Mouse (Mus musculus): ENCODE measurements around the gene Kank1. TPM values are rescaled to one million over a fixed set of nuclear protein-coding genes. Genes with fewer than 3 reads are reported as not detected.

Kank1 gene
- polyA plus RNA-seq, 1 experiment from 2014 or later: 20.4 TPM

DNA sequence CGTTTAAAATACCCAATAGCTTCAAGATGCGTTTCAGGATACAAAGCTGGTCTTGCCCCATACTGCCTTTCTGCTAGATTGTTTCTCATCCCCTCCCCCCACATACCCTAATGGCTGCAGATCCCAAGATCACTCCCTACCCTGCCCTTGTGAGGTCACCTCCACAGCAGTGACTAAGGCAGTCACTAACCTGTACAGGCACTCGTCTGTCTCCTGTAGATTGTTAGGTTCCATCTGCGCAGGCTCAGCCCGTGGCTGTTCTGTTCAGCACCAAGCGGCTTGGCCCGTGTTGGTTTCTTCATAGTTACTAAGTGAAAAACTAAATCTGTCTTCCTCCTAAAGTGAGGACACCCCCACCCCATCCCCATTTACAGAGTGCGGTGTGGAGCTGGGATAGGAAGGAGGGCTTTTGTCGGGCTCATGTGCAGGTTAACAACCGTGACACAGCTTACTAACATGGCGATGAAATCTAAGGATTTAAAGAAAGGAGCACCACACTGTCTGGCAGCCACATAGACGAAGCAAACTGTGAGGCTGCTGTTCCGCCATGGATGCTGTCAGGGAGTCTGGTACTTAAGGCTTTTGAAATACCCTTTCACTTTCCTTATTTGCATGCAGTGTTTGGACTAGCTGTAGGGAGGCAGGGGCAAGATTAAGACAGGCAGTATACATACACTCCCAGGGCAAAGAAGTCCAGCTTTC, 163.6 kb downstream of the Kank1 start:
- no peak overlapping the region for H3K9ac ChIP-seq
- peaks cover 34% of the 10 kb centered on the region for H3K4me1 ChIP-seq
- no peaks in the 10 kb centered on the region for H3K9me3 ChIP-seq (replicated peaks)
- H3K4me3 ChIP-seq: no peak overlapping the region
- peak overlapping the region; percentile 75 for H3K27ac ChIP-seq
- WGBS: 24% methylated on average over 13 of the region's 13 CpGs
- peak; percentile 84 for ATAC-seq (ENCODE audit: low FRiP score)
- H3K36me3 ChIP-seq: no peaks in the 10 kb centered on the region
- H3K27me3 ChIP-seq: no peaks in the 10 kb centered on the region
- peak overlapping the region; percentile 32 for H3K4me2 ChIP-seq (replicated peaks)

DNA sequence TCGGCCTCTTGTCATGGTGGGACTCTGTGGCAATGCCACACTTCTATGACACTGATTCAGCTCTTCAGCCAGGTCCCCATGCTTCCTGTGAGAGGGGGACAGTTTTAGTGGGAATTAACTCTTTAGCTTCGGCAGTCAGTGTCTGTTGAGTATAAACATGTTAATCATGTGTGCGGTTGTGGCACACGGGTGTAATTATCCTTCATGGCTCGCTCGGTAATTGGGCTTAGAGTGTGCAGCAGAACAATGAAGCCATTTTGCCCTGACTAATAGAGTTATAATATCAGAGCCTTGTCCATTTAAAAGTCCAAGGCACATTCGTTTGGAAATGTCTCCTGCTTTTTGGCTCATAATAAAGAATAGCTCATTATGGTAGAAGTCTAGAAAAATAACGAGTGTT, 164.7 kb downstream of the Kank1 start:
- no peaks in the 10 kb centered on the region for H3K36me3 ChIP-seq
- ATAC-seq (ENCODE audit: low FRiP score): no peak
- no peak overlapping the region for H3K4me3 ChIP-seq
- peaks cover 38% of the 10 kb centered on the region for H3K4me1 ChIP-seq
- H3K27ac ChIP-seq: no peak overlapping the region
- no peak overlapping the region for H3K9ac ChIP-seq
- no peak overlapping the region for H3K4me2 ChIP-seq (replicated peaks)
- 59% methylated on average over 8 of the region's 8 CpGs for WGBS
- peaks cover 9% of the 10 kb centered on the region; the same call in 1 of the 2 replicates for H3K27me3 ChIP-seq
- H3K9me3 ChIP-seq (replicated peaks): no peaks in the 10 kb centered on the region

DNA sequence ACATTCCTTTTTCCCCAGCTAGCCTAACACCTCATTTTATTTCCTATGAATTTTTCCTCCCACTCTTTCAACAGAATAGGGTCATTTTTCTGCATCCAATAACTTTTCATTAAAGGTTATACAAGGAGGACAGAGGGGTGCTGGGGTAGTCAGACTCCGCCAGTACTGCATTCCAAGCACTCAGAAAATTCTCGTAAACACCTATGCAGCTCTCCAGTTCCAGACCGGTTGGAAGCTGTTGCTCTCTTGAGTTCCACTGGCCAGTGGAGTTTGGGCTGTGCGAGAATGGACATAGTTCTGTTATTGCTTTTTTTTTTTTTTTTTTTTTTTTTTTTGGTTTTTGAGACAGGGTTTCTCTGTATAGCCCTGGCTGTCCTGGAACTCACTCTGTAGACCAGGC, 167.4 kb downstream of the Kank1 start:
- Histone ChIP-seq H3K9ac (no peak overlapping the region), H3K27me3 (peaks cover 15% of the 10 kb centered on the region), H3K4me3 (no peak overlapping the region), H3K9me3 (replicated peaks) (no peaks in the 10 kb centered on the region), H3K4me2 (replicated peaks) (no peak overlapping the region), H3K4me1 (peaks cover 40% of the 10 kb centered on the region), H3K27ac (no peak overlapping the region), H3K36me3 (0 out of 2 replicates have a peak, but pooled peaks cover under 1% of the 10 kb centered on the region)
- 86% methylated on average over 4 of the region's 4 CpGs for whole genome bisulfite sequencing
- no peak for ATAC-seq (ENCODE audit: low FRiP score)

DNA sequence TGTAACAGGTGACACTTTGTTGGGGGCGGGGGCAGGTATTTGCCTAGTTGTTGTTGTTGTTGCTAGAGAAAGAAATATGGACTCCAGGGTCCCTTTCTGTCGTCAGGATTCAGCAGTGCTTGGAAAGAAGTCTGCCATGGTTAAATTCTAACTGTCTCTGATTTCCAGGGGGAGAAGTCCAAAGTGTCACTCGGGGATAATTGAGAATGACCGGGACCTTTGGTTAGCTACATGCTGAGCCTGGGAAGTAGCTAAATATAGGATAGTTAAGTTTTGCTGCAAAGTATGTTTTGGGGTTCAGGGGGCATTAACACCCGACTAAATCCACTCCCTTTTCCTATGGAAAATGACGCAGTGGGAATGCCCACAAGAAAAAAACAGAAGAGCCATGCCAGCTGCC, 169.2 kb downstream of the Kank1 start:
- Histone ChIP-seq H3K27me3 (peaks cover 15% of the 10 kb centered on the region), H3K27ac (peak overlapping the region; percentile 80), H3K36me3 (peaks cover 13% of the 10 kb centered on the region), H3K9me3 (replicated peaks) (no peaks in the 10 kb centered on the region), H3K4me2 (replicated peaks) (peak overlapping the region; percentile 88), H3K4me3 (0 out of 2 replicates have a peak overlapping the region, but pooled peaks have one; percentile 39), H3K9ac (0 out of 2 replicates have a peak overlapping the region, but pooled peaks have one; percentile 64), H3K4me1 (peaks cover 23% of the 10 kb centered on the region)
- 27% methylated on average over 6 of the region's 6 CpGs for WGBS
- ATAC-seq (ENCODE audit: low FRiP score): no peak

DNA sequence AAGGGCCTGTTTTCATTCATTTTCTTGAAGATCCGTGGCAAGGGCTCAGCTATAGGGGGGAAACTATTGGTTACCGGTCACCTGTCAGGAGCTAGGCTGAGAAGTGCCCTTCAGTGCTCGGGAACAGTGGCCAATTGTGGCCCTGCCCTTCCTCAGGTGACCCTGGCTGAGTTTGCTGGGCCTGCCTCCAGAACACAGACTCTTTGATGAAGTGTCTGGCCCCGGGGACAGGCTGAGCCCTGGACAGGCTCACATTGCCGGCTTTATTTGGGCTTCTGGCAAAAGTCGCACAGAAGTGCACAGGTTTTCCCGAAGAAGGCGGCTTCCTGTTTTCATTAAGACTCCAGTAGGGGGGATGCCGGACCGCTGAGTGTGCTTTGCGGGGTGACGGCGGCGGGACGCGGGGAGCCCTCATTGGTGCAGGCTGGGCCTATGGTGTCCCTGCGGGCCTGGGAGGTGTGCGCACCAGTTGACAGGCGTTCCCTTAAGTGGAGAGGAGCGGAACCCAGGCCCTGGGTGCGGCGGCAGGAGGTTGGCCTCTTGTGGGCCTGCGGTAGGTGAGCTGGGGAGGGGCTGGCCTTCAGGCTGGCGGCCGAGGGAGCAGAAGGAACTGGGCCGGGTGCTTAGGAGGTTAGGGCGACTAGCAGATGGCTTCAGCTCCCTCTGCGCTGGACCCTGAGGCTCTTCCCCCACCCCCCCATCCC, 169.9 kb downstream of the Kank1 start:
- WGBS: 2% methylated on average over 27 of the region's 28 CpGs
- Histone ChIP-seq H3K9me3 (replicated peaks) (no peaks in the 10 kb centered on the region), H3K36me3 (peaks cover 17% of the 10 kb centered on the region), H3K4me1 (peaks cover 17% of the 10 kb centered on the region), H3K27me3 (peaks cover 15% of the 10 kb centered on the region), H3K4me3 (peak overlapping the region; percentile 39), H3K27ac (peak overlapping the region; percentile 80), H3K4me2 (replicated peaks) (peak overlapping the region; percentile 88), H3K9ac (peak overlapping the region; percentile 64; the same call in 1 of the 2 replicates)
- ATAC-seq (ENCODE audit: low FRiP score): peak; percentile 83

DNA sequence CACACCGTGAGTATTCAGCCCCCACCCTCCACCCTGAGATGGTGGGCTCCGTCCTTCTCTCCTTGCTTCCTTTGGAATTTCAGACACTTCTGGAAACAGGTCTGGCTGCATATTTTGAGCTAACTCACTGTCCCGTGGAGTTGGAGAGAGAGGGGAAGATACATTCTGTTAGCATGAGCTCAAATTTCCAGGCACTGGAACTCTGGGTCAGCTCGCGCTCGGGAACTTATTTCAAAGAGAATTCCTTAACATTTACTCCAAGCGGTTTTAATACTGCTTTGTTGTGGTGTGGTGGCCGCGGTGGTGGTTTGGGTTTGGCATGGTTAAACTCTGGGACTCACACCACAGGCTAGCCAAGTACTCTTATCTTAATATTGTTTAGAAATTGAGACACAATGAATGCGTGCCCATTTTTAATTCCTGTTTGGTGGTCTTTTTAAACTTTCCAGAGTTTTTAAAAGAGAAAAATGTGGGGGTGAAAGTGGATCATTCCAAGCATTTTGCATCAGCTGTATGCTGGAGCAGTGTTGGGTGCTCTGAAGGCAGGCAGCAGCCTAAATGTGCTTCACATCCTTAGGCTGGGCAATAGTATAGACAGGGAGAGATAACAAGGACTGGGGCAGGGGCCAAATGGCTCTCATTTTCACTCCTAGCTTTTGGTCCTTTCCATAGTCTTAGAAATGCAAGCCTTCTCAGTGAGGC, 170.6 kb downstream of the Kank1 start:
- H3K4me2 ChIP-seq (replicated peaks): peak overlapping the region; percentile 88
- H3K4me3 ChIP-seq: peak overlapping the region; percentile 39
- H3K36me3 ChIP-seq: peaks cover 17% of the 10 kb centered on the region
- H3K27me3 ChIP-seq: peaks cover 15% of the 10 kb centered on the region
- WGBS: 29% methylated on average over 10 of the region's 10 CpGs
- no peak for ATAC-seq (ENCODE audit: low FRiP score)
- H3K27ac ChIP-seq: peak overlapping the region; percentile 80
- no peaks in the 10 kb centered on the region for H3K9me3 ChIP-seq (replicated peaks)
- H3K4me1 ChIP-seq: peaks cover 15% of the 10 kb centered on the region
- H3K9ac ChIP-seq: peak overlapping the region; percentile 64; the same call in 1 of the 2 replicates

DNA sequence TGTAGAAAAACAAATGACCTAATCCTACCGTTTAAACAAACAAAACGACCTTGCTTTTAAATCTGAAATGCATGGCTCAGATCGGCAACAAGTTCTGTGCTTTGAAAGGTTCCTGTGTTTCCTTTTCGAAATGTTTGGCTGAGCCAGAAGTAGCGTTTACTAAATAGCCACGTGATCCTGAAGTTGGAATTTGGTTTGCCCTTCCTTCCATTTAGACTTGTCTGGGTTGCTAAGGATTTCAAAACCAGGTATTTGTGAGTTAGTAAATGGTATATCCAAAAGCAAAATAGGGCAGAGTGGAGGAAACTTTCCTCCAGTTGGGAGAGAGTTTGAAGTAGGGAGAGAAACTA, 171.1 kb downstream of the Kank1 start:
- Histone ChIP-seq H3K36me3 (peaks cover 17% of the 10 kb centered on the region), H3K4me3 (no peak overlapping the region), H3K27ac (peak overlapping the region; percentile 23; the same call in 1 of the 2 replicates), H3K27me3 (peaks cover 15% of the 10 kb centered on the region), H3K9ac (no peak overlapping the region), H3K4me1 (peaks cover 15% of the 10 kb centered on the region), H3K9me3 (replicated peaks) (no peaks in the 10 kb centered on the region), H3K4me2 (replicated peaks) (peak overlapping the region; percentile 88)
- WGBS: 45% methylated on average over 6 of the region's 6 CpGs
- ATAC-seq (ENCODE audit: low FRiP score): no peak

DNA sequence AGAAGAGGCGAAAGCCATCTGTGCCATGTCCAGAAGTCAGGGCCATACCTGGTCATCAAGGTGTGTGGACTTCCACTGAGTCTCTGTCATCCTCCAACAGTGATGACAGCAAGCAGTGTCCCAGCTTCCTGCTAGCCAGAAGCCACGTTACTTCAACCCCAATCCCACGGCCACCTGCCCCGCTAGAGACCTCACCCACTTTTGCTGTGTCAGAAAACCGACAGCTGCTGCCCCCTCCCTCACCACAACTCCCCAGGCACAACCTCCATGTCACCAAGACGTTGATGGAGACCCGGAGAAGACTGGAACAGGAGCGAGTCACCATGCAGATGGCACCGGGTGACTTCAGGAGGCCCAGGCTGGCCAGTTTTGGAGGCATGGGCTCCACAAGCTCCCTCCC, 172.5 kb downstream of the Kank1 start:
- no peak overlapping the region for H3K9ac ChIP-seq
- no peak for ATAC-seq (ENCODE audit: low FRiP score)
- no peak overlapping the region for H3K4me3 ChIP-seq
- peaks cover 17% of the 10 kb centered on the region for H3K36me3 ChIP-seq
- H3K27ac ChIP-seq: no peak overlapping the region
- no peak overlapping the region for H3K4me2 ChIP-seq (replicated peaks)
- 97% methylated on average over 9 of the region's 9 CpGs for WGBS
- no peaks in the 10 kb centered on the region for H3K9me3 ChIP-seq (replicated peaks)
- H3K4me1 ChIP-seq: peaks cover 15% of the 10 kb centered on the region
- peaks cover 15% of the 10 kb centered on the region for H3K27me3 ChIP-seq

DNA sequence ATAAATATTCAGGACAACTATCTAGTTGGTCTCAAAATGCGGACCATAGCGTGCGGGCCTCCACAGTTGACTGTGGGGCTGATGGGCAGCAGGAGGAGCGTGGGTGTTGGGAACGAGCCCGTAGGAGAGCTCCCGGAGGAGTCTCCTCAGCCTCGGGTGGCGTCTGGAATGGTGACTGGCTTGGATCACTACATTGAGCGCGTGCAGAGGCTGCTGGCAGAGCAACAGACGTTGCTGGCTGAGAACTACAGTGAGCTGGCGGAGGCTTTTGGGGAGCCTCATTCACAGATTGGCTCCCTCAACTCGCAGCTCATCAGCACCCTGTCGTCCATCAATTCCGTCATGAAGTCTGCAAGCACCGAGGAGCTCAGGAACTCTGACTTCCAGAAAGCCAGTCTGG, 174.6 kb downstream of the Kank1 start:
- H3K27me3 ChIP-seq: peaks cover 7% of the 10 kb centered on the region
- ATAC-seq (ENCODE audit: low FRiP score): no peak
- no peaks in the 10 kb centered on the region for H3K9me3 ChIP-seq (replicated peaks)
- 88% methylated on average over 17 of the region's 17 CpGs for WGBS
- H3K4me2 ChIP-seq (replicated peaks): no peak overlapping the region
- H3K36me3 ChIP-seq: peaks cover 17% of the 10 kb centered on the region
- no peak overlapping the region for H3K27ac ChIP-seq
- no peak overlapping the region for H3K9ac ChIP-seq
- no peak overlapping the region for H3K4me3 ChIP-seq
- peaks cover 9% of the 10 kb centered on the region for H3K4me1 ChIP-seq

DNA sequence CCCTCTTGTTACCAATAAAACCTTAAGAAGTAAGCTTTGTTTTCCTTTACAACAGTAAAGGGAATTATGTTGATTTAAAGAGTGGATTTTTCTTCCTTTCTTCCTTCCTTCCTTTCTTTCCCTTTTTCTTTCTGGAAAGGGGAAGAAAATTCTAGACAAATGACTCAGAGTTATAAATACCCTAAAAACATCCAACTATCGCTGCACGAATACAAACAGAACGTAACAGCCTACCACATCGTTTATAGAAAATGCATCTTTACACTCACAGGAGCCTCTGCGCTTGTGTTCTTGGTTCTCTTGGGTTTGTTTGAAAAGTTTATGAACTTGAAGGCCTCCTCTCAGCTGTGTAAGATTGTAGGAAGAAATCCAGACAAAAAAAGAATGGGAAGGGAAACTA, 178.7 kb downstream of the Kank1 start:
- H3K9me3 ChIP-seq (replicated peaks): no peaks in the 10 kb centered on the region

DNA sequence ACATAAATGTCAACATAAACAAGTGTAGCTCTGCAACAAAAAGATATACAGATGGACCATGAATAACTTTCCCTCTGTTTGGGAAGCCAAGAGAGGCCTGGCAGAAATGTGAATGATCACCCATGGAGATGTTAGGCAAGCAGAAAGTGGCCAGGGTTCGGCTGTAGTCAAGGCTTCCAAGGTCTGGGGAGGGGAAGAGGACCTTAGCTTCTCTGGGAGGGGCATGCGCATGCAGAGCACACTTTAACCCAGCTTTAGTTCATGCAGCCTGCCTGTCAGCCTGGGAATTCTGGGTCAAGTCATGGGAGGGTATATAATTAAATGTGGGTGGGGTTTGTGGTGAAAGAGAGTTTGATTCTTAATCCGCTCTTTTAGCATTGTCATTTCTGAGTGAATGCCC, 180.9 kb downstream of the Kank1 start:
- Histone ChIP-seq H3K4me3 (no peak overlapping the region), H3K36me3 (no peaks in the 10 kb centered on the region), H3K27ac (no peak overlapping the region), H3K9ac (no peak overlapping the region), H3K4me1 (no peaks in the 10 kb centered on the region), H3K9me3 (replicated peaks) (no peaks in the 10 kb centered on the region), H3K27me3 (no peaks in the 10 kb centered on the region), H3K4me2 (replicated peaks) (no peak overlapping the region)
- WGBS: 77% methylated on average over 3 of the region's 3 CpGs
- ATAC-seq (ENCODE audit: low FRiP score): no peak

More for the DNA sequence above, 178.7 kb downstream of the Kank1 start:
- Histone ChIP-seq H3K9ac (no peak overlapping the region), H3K4me3 (no peak overlapping the region), H3K27ac (no peak overlapping the region), H3K27me3 (no peaks in the 10 kb centered on the region), H3K4me1 (no peaks in the 10 kb centered on the region), H3K4me2 (replicated peaks) (no peak overlapping the region), H3K36me3 (peaks cover 6% of the 10 kb centered on the region; the same call in 1 of the 2 replicates)
- no peak for ATAC-seq (ENCODE audit: low FRiP score)
- whole genome bisulfite sequencing: 90% methylated on average over 5 of the region's 5 CpGs

DNA sequence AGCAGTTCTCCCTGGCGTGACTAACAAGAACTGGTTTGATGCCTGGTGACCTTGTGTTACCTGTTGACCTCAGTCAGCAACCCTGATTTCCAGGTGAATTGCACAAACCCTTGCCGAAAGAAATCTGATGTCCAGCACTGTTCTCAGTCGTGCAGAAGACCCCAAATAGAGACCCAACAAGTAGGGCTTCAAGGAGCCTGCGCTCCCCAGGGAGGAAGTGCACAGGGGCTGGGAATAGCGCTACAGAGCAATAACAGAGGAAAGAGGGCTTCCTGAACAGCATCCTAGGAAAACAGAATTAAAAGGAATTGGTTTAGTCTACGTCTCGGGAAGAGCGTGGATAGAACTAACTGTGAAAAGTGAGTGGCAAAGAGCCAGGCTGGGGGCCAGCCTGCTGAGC, 183.2 kb downstream of the Kank1 start:
- WGBS: 81% methylated on average over 8 of the region's 8 CpGs

More for the DNA sequence above, 183.2 kb downstream of the Kank1 start:
- H3K36me3 ChIP-seq: no peaks in the 10 kb centered on the region
- H3K9me3 ChIP-seq (replicated peaks): no peaks in the 10 kb centered on the region
- H3K4me3 ChIP-seq: no peak overlapping the region
- H3K9ac ChIP-seq: no peak overlapping the region
- H3K27ac ChIP-seq: no peak overlapping the region
- no peaks in the 10 kb centered on the region for H3K4me1 ChIP-seq
- no peaks in the 10 kb centered on the region for H3K27me3 ChIP-seq
- no peak overlapping the region for H3K4me2 ChIP-seq (replicated peaks)
- no peak for ATAC-seq (ENCODE audit: low FRiP score)
